Mouse (Mus musculus): Measurements from ENCODE around the gene Naa35. TPM values are rescaled to one million over a fixed set of nuclear protein-coding genes. Genes with fewer than 3 reads are reported as not detected.
"Not testable (repeated sequence)": the region's sequence is repeated elsewhere in the genome, so short reads cannot be mapped to it uniquely, and the experiment has no call there.

Gene Naa35
- polyA plus RNA-seq, 1 experiment from 2014 or later = 154 TPM

DNA sequence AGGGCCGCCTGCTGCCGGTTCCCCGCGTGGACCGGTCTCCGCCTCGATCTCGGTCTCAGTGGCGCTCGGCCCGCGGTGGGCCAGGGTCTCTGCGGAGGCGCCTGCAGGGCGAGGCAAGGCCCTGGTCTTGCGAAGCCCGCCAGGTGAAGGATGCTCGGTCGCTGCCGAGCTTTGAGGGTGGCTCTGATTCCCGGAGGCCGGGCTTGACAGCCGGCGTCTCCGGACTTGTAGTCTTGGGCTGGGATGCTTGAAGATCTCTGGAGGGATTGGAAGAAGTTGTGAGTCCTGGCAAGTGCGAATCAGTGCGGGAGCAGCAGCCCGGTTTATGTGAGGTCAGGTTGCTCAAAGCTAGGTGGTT, 568 bp downstream of the Naa35 start:
- Histone ChIP-seq H3K9me3 (no peaks in the 10 kb centered on the region), H3K36me3 (replicated peaks) (peaks cover 11% of the 10 kb centered on the region; the same call in 1 of the 2 replicates), H3K4me1 (peaks cover 30% of the 10 kb centered on the region), H3K4me2 (peak overlapping the region; percentile 73), H3K27me3 (replicated peaks) (no peaks in the 10 kb centered on the region), H3K9ac (peak overlapping the region; percentile 80), H3K27ac (peak overlapping the region; percentile 82), H3K4me3 (peak overlapping the region; percentile 70)
- WGBS = 0% methylated on average over 28 of the region's 28 CpGs
- ATAC-seq (replicated peaks) = no peak

DNA sequence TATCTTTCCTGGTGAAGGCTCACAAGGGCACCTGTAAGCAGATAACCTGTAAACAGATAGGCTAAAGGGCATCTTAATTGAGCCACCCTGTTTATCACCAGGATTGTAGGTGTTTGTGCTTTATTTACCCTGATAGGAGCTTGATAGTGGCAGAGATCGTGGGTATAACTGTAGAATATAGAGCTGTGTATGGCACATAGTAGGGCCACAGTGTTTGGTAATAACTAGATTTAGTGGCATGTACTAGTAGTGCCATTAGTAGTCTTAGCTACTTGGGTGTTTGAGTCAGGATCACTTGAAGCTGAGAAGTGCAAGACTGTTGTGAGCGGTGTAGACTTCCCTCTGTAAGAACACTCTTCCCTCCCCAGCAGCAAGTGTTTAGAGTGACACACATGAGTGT, 2.1 kb downstream of the Naa35 start:
- 98% methylated on average over 2 of the region's 2 CpGs for WGBS
- no peaks in the 10 kb centered on the region for H3K27me3 ChIP-seq (replicated peaks)

DNA sequence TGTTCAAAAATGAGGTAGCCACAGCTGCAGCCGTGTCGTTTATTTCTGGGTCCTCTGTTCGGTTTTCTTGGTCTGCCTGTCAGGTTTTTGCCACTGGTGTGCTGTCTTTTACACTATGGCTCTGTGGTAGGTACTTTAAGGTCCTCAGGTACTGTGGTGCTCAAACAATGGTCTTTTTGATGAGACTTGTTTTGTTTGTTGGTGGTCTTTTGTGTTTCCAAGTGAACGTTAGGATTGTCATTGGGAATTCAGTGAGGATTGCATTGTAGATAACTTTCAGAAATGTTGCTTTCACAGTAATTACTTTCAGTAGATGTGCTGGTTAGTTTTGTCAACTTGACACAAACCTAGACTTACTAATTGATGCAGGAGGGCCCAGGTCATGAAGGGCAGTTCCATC, 4.6 kb downstream of the Naa35 start:
- Histone ChIP-seq H3K4me2 (no peak overlapping the region), H3K4me1 (peaks cover 23% of the 10 kb centered on the region), H3K36me3 (replicated peaks) (peaks cover 34% of the 10 kb centered on the region), H3K4me3 (no peak overlapping the region), H3K9ac (no peak overlapping the region), H3K9me3 (no peaks in the 10 kb centered on the region), H3K27ac (no peak overlapping the region), H3K27me3 (replicated peaks) (no peaks in the 10 kb centered on the region)
- ATAC-seq (replicated peaks) = no peak
- 88% methylated on average over 4 of the region's 4 CpGs for WGBS

More for the DNA sequence above, 2.1 kb downstream of the Naa35 start:
- Histone ChIP-seq H3K36me3 (replicated peaks) (peaks cover 19% of the 10 kb centered on the region), H3K27ac (no peak overlapping the region), H3K4me1 (peaks cover 30% of the 10 kb centered on the region), H3K4me3 (no peak overlapping the region), H3K9me3 (no peaks in the 10 kb centered on the region), H3K4me2 (peak overlapping the region; percentile 73), H3K9ac (no peak overlapping the region)
- ATAC-seq (replicated peaks) = no peak

DNA sequence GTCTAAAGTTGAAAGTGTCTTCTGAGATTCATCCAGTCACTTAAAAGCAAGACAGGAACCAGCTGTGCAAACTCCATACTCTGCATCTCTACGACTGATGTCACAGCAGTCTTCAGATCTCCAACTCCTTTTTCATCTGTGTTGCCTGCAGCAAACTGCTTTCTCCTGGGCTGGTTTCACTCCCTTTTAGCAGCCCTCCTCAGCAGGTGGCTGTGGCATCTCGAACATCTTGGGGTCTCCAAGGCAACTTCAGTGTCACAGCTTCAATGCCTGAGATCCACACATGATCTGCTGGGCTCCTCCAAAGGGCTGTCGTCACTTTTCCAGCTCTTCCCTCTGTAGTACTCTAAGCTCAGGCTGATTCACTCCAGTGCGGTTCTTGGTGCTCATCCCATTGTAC, 5.6 kb downstream of the Naa35 start:
- Histone ChIP-seq H3K4me2 (no peak overlapping the region), H3K27ac (no peak overlapping the region), H3K36me3 (replicated peaks) (peaks cover 36% of the 10 kb centered on the region), H3K4me1 (peaks cover 23% of the 10 kb centered on the region), H3K9ac (no peak overlapping the region), H3K4me3 (no peak overlapping the region), H3K27me3 (replicated peaks) (no peaks in the 10 kb centered on the region), H3K9me3 (no peaks in the 10 kb centered on the region)
- 88% methylated on average over 4 of the region's 4 CpGs for WGBS
- no peak for ATAC-seq (replicated peaks)

DNA sequence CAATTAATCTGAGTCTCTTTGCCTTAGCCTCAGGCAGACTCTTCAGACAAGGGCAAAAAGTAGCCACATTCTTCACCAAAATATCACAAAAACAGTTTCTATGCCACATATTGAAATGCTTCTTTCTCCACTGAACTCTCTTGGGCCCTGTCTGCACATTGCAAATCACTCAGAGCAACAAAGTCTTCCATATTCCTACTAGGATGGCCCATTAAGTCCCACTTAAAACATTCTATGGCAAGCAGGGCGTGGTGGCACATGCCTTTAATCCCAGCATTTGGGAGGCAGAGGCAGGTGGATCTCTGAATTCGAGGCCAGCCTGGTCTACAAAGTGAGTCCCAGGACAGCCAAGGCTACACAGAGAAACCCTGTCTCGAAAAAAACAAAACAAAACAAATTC, 7.0 kb downstream of the Naa35 start:
- H3K27me3 ChIP-seq (replicated peaks); ATAC-seq (replicated peaks); H3K9me3 ChIP-seq; H3K4me3 ChIP-seq; H3K9ac ChIP-seq; H3K4me2 ChIP-seq; H3K27ac ChIP-seq: not testable (repeated sequence)
- peaks cover 11% of the 10 kb centered on the region for H3K4me1 ChIP-seq
- H3K36me3 ChIP-seq (replicated peaks) = peaks cover 38% of the 10 kb centered on the region
- WGBS = 90% methylated on average over 3 of the region's 3 CpGs

DNA sequence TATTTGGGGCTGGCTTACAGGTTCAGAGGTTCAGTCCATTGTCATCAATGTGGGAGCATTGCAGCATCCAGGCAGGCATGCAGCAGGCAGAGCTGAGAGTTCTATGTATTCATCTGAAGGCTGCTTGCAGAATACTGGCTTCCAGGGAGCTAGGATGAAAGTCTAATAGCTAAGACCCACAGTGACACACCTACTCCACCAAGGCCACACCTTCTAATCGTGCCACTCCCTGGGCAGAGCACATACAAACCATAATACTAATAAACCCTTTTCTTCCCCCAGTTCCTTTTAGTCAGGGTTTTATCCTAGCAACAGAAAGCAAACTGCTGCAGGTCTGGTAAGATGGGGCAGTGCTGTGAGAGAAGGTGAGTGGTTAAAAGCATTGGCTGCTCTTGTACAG, 7.6 kb downstream of the Naa35 start:
- no peak for ATAC-seq (replicated peaks)
- Histone ChIP-seq H3K9me3 (no peaks in the 10 kb centered on the region), H3K27ac (no peak overlapping the region), H3K4me1 (peaks cover 6% of the 10 kb centered on the region), H3K36me3 (replicated peaks) (peaks cover 37% of the 10 kb centered on the region), H3K27me3 (replicated peaks) (no peaks in the 10 kb centered on the region), H3K9ac (no peak overlapping the region), H3K4me3 (no peak overlapping the region), H3K4me2 (no peak overlapping the region)
- WGBS = 89% methylated on average over 1 of the region's 1 CpGs

DNA sequence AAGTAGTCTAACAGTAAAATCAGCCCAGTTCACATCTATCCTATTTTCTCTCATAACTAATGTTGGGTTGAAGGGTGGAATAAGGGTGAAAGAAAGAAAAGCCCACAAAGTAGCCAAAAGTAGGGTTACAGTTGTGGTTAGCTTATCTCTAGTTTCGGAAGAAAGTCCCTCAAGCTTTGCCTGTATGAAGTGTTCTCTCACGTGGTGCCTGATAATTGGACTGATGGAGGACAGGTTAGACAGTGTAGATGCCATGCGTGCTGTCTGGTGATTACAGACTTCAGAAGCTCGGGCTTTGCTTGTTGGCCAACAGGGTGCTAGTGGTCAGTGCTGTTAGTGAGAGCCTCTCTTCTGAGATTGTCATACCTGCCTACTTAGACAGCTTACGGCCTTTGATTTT, 18.0 kb downstream of the Naa35 start:
- no peak overlapping the region for H3K9ac ChIP-seq
- H3K9me3 ChIP-seq = no peaks in the 10 kb centered on the region
- 91% methylated on average over 5 of the region's 5 CpGs for WGBS
- H3K27ac ChIP-seq = no peak overlapping the region
- ATAC-seq (replicated peaks) = no peak
- no peaks in the 10 kb centered on the region for H3K27me3 ChIP-seq (replicated peaks)
- H3K4me3 ChIP-seq = no peak overlapping the region
- no peaks in the 10 kb centered on the region for H3K4me1 ChIP-seq
- H3K36me3 ChIP-seq (replicated peaks) = peaks cover 62% of the 10 kb centered on the region
- H3K4me2 ChIP-seq = no peak overlapping the region

DNA sequence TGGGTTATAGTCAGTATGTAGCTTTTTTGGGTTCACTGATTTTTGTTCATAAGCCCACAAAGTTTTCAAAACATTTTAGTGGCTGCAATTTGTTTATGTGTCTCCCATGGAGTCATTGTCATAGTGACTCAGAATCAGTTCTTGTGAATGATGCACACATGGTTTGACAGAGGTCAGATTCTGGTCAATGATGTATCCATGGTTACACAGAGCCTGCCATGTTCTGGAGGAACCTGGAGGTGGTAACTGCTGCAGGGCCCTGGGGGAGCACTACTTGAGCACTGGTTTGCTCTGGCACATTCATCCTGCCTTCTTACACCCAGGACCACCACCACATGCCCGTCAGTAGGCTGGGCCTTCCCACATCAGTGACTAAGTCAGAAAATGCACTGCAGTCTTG, 19.5 kb downstream of the Naa35 start:
- 83% methylated on average over 1 of the region's 1 CpGs for WGBS
- H3K4me3 ChIP-seq = no peak overlapping the region

DNA sequence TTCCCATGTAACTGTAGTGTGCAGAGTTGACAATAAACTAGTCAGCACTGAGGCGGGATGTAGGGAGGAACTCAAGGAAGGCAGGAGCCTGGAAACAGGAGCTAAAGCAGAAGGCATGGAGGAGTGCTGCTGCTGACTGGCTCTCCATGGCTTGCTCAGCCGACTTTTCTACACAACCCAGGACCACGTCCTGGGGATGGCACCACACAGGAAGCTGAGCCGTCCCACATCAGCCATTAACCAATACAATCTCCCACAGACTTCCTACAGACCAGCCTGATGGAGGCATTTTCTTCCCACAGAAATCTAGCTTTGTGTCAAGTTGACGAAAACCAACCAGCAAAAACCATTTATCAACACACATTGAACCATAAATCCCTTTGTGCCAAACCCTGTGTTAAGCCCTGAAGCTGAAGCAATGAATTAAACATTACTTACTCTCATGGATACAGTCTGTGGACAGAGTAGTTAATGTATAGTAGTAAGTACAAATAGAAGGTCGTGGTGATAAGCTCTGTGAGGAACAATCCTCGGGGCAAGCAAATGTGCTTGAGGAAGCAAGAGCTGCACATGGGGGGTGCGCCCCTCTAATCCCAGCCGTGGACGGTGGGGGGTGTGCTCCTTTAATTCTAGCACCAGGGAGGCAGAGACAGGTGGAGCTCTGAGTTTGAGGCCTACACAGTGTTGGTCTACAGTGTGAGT, 20.3 kb downstream of the Naa35 start:
- peaks cover 68% of the 10 kb centered on the region for H3K36me3 ChIP-seq (replicated peaks)
- WGBS = 83% methylated on average over 10 of the region's 10 CpGs

More for the DNA sequence above, 19.5 kb downstream of the Naa35 start:
- H3K4me1 ChIP-seq = no peaks in the 10 kb centered on the region
- H3K4me2 ChIP-seq = no peak overlapping the region
- H3K9me3 ChIP-seq = no peaks in the 10 kb centered on the region
- no peak overlapping the region for H3K9ac ChIP-seq
- H3K36me3 ChIP-seq (replicated peaks) = peaks cover 68% of the 10 kb centered on the region
- ATAC-seq (replicated peaks) = no peak
- H3K27me3 ChIP-seq (replicated peaks) = no peaks in the 10 kb centered on the region
- no peak overlapping the region for H3K27ac ChIP-seq

DNA sequence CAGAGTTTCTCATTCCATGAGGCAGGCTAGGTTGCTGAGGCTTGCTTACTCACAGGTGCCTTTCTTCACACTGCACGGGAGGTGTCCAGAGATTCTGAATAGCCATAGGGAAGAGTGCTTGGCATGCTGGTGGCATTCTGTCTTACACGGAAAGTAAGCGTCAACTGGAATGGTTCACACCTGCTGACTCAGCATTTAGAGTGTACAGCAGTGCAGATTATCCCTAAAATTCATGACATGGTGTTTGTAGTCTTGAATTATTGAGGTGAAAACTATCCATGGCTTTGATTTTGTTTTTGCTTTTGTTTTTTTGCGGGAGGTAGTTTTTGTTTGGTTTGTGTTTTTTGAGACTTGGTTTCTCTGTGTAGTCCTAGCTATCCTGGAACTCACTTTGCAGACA, 24.8 kb downstream of the Naa35 start:
- no peak overlapping the region for H3K4me2 ChIP-seq
- 91% methylated on average over 4 of the region's 4 CpGs for WGBS
- H3K9me3 ChIP-seq = no peaks in the 10 kb centered on the region
- ATAC-seq (replicated peaks) = no peak
- no peaks in the 10 kb centered on the region for H3K27me3 ChIP-seq (replicated peaks)
- H3K36me3 ChIP-seq (replicated peaks) = peaks cover 45% of the 10 kb centered on the region
- H3K27ac ChIP-seq = no peak overlapping the region
- no peaks in the 10 kb centered on the region for H3K4me1 ChIP-seq
- no peak overlapping the region for H3K9ac ChIP-seq
- no peak overlapping the region for H3K4me3 ChIP-seq

More for the DNA sequence above, 20.3 kb downstream of the Naa35 start:
- Histone ChIP-seq H3K9me3 (no peaks in the 10 kb centered on the region), H3K4me3 (no peak overlapping the region), H3K4me1 (no peaks in the 10 kb centered on the region), H3K4me2 (no peak overlapping the region), H3K27me3 (replicated peaks) (no peaks in the 10 kb centered on the region), H3K9ac (no peak overlapping the region), H3K27ac (no peak overlapping the region)
- no peak for ATAC-seq (replicated peaks)

DNA sequence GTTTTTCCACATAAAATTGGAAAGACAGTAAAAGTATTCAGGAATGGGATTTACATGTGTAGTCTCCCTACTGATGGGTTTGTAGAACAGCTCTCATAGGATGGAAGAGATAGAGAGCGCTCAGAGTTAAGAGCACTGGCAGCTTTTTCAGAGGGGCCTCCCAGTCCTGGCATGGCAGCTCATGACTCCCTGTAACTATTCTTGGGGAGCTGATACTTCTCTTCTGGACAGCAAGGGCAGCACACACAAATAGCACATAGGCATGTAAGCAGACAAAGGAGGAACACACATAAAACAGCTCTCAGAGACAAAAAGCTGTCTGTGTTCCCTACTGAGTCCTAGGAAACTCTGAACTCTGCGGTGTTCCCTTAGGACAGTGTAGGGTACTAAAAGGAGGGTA, 25.4 kb downstream of the Naa35 start:
- 100% methylated on average over 2 of the region's 2 CpGs for WGBS
- H3K27ac ChIP-seq = no peak overlapping the region
- H3K4me3 ChIP-seq = no peak overlapping the region
- no peak for ATAC-seq (replicated peaks)
- peaks cover 44% of the 10 kb centered on the region for H3K36me3 ChIP-seq (replicated peaks)
- no peak overlapping the region for H3K9ac ChIP-seq
- no peaks in the 10 kb centered on the region for H3K9me3 ChIP-seq
- no peak overlapping the region for H3K4me2 ChIP-seq
- no peaks in the 10 kb centered on the region for H3K27me3 ChIP-seq (replicated peaks)
- no peaks in the 10 kb centered on the region for H3K4me1 ChIP-seq

DNA sequence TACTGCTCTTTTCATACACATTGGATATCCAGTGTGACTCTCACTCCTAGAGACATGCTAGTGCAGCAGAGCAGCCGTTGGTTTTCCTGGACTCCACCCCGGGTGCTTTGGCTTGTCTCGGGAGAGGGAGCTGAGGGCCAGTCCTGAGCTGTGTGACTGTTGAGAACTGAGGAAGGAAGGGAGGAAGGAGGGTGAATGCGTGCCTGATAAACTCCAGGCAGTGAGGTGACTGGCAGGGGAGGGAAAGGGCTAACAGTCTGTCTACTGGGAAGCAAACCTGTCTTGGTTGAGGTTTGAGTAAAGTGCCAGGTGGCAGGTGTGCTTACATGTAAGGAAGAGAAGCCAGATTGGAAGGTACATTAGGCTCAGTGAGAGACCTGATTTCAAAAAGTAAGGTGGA, 28.8 kb downstream of the Naa35 start:
- peaks cover 44% of the 10 kb centered on the region for H3K36me3 ChIP-seq (replicated peaks)
- no peak overlapping the region for H3K27ac ChIP-seq
- no peak for ATAC-seq (replicated peaks)
- no peak overlapping the region for H3K4me2 ChIP-seq
- 92% methylated on average over 4 of the region's 4 CpGs for WGBS
- H3K4me1 ChIP-seq = no peaks in the 10 kb centered on the region
- H3K9me3 ChIP-seq = no peaks in the 10 kb centered on the region
- H3K27me3 ChIP-seq (replicated peaks) = no peaks in the 10 kb centered on the region
- H3K9ac ChIP-seq = no peak overlapping the region
- no peak overlapping the region for H3K4me3 ChIP-seq

DNA sequence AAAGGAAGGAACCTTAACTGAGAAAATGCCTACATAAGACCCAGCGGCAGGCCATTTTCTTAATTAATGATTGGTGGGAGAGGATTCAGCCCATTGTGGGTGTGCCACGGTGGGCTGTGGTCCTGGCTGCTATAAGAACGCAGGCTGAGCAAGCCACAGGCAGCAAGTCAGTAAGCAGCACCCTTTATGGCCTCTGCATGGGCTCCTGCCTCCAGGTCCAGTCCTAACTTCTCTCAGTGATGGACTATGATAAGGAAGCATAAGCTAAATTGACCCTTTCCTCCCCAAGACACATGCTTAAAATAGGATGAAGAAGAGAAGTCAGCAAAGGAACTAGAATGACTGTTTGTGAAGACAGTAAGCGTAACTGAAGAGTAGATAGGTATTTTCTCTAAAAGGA, 30.1 kb downstream of the Naa35 start:
- 93% methylated on average over 4 of the region's 4 CpGs for WGBS
- H3K27me3 ChIP-seq (replicated peaks) = no peaks in the 10 kb centered on the region
- no peaks in the 10 kb centered on the region for H3K4me1 ChIP-seq
- H3K36me3 ChIP-seq (replicated peaks) = peaks cover 37% of the 10 kb centered on the region
- no peaks in the 10 kb centered on the region for H3K9me3 ChIP-seq
- no peak overlapping the region for H3K4me3 ChIP-seq
- ATAC-seq (replicated peaks) = no peak
- H3K9ac ChIP-seq = no peak overlapping the region
- no peak overlapping the region for H3K4me2 ChIP-seq
- no peak overlapping the region for H3K27ac ChIP-seq
